Mouse (Mus musculus) kidney, adult 11 months (tissue): ENCODE measurements around the gene Zfp655.
"Not testable (repeated sequence)": the region's sequence is repeated elsewhere in the genome, so short reads cannot be mapped to it uniquely, and the experiment has no call there.

Source experiments
- DNase-seq: peaks from one replicate; pipeline ENCODE4 v3.0.0; 2022

Gene Zfp655

DNA sequence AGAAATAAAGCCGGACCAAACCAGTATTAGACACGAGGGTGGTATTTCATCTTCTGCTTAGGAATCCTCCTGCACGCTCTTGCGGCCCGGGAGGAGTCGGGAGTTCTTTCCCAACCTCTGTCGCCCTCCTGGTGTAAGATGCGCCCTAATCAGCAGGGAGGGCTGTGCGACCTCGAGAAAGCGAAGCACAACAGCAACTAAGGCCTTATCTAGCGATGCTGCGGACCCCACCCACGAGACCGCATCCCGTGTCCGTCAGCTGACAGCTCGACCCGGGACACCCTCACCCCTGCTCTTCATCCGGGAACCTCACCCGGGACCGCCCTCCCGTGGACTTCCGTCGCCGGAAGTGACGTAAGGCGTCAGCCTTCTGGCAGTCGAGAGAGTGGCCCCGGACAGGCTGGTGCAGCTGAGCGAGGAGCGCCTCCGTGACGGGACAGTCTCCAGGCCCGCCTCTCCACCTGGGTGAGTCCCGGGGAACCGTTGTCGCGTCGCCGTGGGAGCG lies at the start of gene Zfp655:
TSS of gene Zfp655 (plus strand) at position 349 of the 505 bp plus-strand sequence.
- DNase-seq = peak; percentile 97

DNA sequence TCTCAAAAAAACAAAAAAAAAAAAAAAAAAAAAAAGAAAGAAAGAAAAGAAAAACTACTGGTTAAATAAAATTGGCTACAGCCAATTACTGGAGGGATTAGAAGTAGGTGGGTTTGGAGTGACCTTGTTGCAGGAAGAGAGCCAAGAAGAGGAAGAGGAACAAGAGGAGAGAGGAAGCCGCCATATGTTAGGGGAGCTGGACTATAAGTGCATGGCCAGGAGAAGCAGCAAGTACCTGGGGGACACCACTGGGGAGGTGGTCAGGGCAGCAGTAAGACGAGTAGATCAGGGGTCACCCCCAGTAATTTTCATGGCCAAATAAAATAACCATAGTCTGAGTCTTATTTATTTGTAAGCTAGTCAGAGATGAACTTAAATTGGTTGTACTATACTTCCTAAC lies 46.3 kb upstream of the Zfp655 start:
- no peak for DNase-seq

DNA sequence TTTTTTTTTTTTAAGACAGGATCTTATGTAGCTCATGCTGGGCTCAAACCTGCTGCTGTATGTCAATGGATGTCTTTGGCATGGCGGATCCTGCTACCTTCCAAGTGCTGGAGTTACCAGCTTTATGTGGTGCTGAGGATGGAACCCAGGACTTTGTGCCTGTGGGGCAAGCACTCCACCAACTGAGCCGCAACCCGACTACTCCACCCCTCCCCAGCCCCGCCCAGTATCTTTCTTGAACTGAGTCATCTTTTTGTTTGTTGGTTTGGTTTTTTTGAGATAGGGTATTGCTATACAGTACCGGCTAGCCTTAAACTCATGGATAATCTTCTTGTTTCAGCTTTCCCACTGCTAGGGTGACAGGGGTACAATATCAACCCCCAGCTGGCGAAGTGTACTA lies 42.1 kb upstream of the Zfp655 start:
- no peak for DNase-seq

DNA sequence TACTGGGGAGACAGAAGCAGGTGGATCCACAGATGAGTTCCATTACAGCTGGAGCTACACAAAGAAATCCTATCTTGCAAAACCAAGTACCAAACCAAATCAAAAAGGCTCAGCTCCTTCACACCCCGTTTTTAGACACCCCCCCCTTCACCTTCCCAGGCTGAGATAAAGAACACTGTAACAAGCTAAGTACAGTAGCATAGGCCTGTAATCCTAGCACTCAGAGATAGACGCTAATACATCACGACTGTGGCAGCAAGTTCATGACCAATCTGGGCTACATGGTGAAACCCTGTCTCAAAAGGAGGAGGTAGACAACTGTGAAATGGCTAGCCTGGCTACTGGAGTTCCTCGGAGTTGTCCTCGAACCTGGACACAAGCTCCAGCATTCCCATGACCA lies 41.1 kb upstream of the Zfp655 start:
- no peak for DNase-seq

DNA sequence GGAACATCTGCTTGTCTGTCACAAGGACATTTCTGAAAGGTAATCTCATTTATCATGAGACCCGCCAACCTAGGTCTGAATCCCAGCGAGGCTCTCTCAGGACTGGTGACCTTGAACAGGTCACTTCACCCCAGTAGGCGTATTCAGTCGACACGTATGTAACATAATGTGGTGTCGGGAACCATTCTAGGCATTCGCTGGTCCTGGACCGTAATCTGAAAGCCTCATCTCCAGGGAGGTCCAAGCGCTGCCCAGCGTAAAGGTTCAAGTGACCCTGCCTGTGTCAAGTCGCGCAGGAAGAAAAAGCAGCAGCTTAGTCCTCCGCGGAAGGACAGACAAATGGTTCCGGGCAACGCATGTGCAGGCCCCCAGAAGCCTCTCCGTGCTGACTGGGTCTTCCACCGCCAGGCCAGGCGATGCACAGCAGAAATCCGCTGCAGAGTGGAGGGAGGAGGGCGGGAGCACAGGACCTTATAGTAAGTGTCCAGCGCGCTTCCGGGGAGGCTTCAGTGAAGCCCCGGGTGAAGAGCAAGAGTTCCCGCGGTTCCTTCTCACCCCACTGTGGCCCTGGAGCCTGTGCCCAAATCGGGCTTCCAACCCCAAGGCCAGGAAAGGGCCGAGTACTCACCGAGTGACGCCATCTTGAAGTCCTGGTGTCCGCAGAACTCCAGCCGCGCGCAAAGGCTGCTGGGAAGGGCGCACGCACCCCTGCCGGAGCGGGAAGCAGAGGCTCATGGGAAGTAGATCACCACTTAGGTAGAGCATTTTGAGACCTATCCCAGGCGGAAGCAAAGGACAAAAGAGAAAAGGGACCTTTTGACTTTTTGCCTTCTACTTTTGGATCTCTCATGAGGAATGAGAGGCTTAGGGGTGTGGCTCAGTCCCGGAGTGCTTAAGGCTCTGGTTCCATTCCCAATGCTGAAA lies 40.4 kb upstream of the Zfp655 start:
- DNase-seq = peak; percentile 92

DNA sequence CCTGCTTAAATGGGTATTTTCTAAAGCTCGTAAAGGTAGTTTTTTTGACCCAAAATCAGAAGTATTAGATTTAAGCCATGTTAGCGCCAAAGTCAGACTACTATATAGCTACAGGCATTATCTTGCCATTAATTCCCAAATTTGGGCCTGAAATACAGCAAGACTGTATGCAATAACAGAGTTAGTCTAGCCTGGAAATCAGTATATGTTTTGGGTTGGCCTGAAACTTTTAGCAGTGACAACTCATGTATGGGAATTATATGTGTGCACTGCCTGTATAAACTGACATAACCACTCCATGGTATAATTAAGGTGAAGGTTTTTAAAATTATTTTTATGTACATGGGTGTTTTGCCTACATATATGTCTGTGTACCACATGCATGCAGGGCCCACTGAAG lies 39.6 kb upstream of the Zfp655 start, which contains the start of gene Atp5j2:
TSS of gene Atp5j2 (minus strand) at position 101 of the 400 bp plus-strand sequence.
- DNase-seq = no peak

DNA sequence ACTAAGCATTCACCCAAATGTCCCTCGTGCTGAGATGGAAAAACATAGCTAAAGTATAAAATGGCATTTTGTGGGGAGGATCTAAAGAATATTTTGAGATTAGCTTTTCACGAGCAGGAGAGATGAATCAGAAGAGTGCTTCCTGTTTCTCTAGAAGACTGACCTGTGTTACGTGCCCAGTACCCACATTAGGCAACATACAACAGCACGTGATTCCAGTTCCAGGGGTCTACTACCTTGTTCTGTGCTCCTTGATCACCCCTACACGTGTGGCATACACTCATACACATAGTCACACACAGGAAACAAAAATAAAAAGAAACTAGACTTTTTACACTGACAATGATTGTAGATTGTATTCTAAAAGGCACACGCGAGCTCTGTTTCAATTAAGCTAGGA lies 31.1 kb upstream of the Zfp655 start:
- no peak for DNase-seq

DNA sequence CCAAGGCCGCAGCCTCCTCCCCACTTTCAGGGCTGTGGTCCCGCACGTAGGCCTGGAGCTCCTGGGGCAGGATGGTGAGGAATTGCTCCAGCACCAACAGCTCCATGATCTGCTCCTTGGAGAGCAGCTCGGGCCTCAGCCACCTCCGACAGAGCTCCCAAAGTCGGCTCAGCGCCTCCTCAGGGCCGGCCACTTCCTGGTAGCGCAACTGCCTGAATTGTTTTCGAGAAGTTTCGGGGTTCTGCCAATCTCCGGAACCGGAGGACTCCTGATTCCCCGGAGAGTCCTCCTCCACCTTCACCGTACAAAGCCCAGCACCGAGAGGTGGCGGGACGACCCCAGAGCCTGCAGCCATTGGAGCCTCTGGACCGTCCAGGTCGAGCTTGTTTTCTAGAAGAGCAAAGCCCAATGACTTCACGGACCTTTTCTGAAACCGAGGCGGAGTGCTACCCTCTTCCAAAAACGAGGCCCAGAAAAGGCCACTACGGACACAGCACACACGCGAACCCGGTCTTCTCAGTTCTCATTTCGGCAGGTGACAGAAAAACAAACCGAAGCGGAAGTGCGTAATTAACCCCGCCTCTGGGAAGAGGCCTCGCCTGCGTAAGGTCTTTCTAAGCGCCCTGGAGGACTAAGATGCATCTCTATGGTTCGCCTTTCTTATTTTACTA lies 30.1 kb upstream of the Zfp655 start, which contains the start of gene Zkscan14:
TSS of gene Zkscan14 (minus strand) at position 548 of the 671 bp plus-strand sequence.
- peak; percentile 66 for DNase-seq

DNA sequence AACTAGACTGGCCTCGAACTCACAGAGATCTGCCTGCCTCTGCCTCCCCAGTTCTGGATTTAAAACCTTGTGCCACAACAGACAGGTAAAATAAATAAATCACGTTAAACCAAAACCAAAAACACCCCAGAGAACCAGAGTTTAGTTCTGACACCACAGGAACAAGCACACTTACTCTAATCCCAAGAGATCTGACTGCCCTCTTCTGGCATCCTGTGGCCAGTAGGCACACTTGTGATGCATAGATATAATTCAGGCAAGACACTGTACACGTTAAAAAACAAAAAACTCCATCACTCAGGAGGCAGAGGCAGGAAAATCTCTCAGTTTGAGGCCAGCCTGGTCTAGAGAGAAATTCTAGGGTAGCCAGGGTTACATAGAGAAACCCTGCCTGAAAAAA lies 29.1 kb upstream of the Zfp655 start:
- DNase-seq = no peak

DNA sequence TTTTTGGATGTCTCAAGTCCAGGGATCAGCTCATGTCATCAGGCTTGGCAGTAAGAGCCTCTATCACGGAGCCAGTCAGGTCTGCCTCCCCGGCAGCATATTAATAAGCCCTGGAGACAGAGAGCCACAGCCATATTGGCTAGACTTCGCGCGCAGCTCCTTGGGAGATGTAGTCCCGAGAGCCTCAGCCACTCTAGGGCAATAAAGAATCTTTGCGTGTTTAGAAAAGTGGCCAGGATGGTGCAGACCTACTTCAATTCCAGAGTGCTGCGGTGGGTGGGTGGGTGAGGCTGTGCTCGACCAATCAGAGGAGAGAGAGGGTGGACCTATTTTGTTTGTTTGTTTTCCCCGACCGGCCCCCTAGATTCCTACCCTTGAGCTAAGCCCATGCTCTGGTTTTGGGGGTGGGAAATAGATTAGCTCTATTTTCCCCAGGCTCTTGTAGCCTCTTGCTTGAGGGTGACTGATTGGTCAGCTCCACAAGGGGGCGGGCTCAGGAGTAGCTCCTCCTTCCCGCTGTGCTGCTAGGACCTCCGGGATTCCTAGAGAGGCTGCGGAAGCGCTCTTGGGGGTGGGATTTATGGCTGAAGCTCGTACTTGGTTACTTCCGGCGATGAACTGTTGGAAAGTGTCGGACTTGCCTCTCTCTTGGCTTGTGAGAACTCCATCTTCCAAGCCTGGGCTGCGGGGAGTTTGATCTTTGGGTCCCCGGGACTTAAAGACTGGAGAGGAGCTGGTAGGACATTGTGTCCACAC lies 27.4 kb upstream of the Zfp655 start, which contains the start of gene Zkscan5:
TSS of gene Zkscan5 (plus strand) at position 627 of the 756 bp plus-strand sequence.
- peak; percentile 99 for DNase-seq

DNA sequence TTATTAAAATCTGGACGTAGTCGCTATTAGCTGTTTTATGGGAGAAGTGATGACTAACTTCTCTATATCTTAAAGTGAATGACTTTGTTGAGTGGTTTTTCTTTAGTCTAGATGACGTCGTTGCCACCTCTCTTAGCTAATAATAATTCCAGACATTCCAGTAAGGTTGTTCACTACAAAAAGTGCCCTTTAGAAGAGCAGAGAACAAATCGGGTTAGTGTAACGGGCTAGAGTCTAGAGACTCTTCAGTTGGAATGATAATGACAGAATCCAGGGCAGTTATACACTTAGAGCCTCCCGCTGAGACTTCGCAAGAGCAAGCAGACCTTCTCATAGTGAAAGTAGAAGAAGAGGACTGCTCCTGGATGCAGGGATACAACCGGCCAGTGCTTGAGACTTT lies 26.5 kb upstream of the Zfp655 start:
- no peak for DNase-seq

DNA sequence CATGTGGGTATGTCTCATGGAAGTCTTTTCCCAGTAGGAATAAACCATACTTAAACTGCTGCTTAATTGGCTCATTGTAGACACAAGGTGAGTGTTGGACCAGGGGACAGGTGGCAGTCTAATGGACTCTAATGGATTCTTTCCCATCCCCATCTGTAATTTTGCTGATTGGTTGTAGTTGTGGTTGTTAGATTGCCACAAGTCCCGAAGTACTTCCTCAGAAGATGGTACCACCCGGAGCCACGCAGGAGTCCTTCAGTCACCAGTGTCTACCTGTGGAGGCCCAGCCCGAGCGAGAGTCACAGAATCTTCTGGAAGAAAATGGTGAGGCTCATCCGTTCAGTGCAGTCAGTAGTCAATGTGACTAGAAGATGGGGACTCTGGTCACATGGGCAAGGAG lies 24.1 kb upstream of the Zfp655 start:
- no peak for DNase-seq

DNA sequence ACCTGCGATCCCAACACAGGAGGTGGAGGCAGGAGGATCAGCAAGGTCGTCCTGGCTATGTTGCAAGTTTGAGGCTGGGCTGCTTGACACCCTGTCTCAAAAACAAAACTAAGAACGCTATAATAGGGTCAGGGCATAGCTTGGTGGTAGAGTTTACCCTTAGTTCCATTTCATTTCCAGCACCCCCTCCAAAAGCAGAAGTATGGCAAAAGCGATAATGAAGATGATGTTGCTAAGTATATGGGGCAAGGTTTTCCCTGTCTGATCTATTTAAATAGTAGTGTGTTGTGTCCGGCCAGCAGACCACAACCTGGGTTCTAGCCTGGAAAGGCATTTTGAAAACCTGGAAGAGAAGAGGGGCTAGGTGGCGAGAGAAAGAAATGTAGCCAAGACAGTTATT lies 23.6 kb upstream of the Zfp655 start:
- no peak for DNase-seq

DNA sequence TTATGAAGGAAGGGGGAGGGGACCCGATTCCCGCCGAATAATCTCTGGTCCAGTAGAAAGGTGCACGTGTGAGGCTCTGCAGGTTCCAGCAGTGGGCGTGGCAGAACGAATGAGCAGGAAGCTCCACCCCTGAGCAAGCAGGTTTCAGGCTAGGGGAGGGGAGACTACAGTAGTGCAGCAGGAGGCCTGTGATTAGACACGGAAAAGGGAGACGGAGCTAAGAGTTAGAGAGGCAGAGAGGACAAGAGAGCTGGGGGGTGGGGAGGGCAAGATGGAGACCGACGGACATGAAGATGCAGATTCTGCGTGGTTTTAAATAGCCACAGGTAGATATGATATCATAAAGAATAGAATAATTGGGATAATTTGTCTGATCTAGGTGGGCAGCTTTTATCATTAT lies 23.1 kb upstream of the Zfp655 start:
- not testable (repeated sequence) for DNase-seq

DNA sequence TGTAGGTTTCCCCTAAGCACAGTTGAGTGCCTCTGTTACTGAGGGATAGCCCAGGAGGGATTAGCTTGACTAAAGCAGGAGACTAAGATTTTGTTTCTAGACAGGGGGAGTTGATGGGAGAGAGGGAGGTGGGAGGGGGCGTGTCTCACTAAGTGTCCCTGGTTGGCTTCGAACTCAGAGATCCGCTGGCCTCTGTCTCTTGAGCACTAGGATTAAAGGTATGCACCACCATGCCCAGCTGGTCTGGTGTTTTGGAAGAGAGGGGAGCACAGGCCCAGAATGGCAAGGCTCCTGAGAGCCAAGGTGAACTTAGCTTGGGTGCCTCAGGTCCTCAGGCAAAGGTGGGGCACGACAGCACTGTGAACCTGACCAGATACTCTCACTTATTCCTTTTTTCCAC lies 20.2 kb upstream of the Zfp655 start:
- no peak for DNase-seq

DNA sequence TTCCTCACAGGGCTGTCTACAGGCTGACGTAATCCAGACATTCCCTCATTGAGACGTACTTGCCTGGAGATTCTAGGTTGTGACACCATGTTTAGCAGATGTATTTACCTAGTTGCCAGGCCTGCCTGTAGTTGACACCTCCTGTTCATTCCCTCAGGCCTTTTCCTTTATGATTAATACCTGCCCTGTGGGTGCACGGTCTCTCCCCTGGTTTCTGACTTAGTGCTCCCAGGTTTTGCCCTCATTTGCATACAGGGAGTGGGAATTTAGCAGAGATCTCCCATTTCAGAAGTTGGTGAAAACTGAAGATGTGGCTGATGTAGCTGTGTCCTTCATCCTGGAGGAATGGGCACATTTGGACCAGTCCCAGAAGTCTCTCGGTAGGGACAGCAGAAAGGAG lies 19.3 kb upstream of the Zfp655 start:
- DNase-seq = no peak

DNA sequence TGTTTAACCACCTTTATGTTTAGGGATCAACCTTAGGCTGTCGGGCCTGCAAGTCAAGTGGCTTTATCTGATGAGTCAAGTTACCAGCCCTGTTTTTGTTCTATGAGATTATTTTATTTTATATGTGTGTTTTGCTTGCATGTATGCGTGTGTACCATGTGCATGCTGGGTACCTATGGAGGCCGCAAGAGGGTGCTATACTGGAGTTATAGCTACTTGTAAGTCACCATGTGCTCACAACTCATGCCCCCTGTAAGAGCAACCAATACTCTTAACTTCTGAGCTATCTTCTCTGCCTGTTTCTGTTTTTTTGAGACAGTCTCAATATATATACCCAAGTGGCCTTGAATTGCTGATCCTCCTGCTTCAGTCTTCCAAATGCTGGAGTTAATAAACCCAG lies 18.0 kb upstream of the Zfp655 start:
- DNase-seq = no peak

DNA sequence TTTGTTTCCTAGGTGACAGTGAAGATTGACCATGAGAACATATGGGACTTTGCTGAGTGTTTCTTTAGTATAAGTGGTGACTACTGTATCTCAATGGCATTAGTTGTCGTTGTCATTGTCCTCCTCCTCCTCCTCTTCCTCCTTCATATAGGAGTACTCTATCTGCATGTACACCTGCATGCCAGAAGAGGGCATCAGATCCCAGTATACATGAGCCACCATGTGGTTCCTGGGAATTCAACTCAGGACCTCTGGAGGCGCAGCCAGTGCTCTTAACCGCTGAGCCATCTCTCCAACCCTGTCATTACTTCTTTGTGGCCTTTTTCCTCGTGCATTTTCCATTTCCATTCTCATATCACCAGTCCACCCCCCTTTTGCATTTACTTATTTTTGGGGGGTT lies 16.8 kb upstream of the Zfp655 start:
- DNase-seq = no peak

DNA sequence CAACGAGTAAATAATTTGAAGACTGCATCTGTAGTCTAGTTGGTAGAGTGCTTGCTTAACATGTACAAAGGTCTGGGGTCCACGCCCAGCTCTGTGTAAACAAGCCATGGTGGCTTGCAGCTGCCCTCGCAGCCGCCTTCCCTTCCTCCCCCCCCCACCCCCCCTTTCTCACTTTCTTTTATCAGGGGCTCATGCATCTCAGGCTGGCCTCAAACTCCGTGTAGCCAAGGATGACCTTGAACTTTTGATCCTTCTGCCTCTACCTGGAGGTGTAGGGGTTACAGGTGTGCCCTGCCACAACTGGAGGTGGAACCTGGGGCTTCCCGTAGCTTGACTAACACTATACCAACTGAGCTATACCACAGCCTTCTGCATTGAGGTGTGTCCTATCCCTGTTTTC lies 13.8 kb upstream of the Zfp655 start:
- no peak for DNase-seq

DNA sequence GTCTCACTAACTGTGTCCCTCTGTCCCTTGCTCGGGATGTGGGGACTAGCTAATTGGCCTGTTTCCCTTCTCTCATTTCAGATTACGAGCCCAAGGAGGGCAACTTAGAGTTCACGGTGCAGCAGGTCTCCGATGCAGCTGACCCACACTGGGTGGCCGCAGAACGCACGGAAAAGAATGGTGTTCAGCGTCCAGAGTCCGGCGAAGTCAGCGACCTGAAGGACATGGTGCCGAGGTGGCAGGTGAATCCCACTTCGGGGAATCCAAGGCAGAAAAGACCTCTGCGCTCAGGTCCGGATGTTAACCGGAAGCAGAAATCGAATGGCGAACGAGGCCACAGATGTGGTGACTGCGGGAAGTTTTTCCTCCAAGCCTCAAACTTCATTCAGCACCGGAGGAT lies 13.3 kb upstream of the Zfp655 start:
- no peak for DNase-seq

DNA sequence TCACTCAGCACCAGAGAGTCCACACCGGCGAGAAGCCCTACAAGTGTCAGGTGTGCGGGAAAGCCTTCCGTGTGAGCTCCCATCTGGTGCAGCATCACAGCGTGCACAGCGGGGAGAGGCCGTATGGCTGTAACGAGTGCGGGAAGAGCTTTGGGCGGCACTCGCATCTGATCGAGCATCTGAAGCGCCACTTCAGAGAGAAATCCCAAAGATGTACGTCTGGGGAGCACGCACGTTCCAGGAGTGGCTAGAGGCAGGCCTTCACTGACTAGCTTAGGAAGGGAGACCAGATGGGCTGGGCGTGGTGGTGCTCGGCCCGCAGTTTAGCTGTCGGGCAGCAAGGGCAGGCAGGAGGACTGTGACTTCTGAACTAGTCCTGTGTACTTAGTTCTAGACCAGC lies 12.8 kb upstream of the Zfp655 start:
- DNase-seq = no peak

DNA sequence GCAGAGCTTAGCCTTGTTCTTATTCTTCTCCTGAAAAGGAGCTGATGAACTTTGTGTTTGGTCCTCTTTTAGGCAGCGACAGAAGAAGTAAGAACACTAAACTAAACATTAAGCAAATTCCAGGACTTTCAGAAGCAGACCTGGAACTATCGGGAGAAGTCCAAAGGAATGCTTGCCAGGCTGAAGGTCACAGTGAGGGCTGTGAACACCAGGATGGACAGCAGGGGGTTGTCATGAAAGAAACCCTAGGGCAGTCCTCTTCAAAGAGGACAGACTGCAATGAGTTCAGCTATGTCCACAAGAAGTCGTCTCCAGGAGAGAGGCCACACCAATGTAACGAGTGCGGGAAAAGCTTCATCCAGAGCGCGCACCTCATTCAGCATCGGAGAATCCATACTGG lies 11.5 kb upstream of the Zfp655 start:
- peak; percentile 68 for DNase-seq

DNA sequence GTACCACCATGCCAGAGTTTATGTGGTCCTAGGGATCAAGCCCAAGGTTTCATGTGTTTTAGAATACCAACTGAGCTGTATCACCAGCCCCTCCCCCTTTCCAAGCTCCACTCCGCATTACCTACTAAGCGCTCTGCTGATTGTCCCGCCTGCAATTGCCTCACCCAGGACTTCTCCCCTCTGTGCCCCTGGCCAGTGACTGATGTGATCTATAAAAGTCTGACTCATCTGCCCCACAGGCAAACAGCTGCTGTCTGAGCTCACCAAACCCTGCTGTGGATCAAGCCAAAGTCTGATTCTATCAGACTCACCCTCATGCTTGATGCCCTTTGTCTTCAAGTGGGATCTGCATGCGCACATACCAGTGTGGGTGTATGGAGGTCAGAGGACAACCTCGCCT lies 8.7 kb upstream of the Zfp655 start:
- no peak for DNase-seq
